Mouse (Mus musculus) limb, embryonic 13.5 days (tissue): ENCODE data around the gene Sfxn5. TPM values are rescaled to one million over a fixed set of nuclear protein-coding genes. Genes with fewer than 3 reads are reported as not detected.

Source experiments
- ATAC-seq: fragments of 200-750 bp; cut with Nextera tagmentation; 2 replicates; pipeline ENCODE4 v1.8.0; 2017; ENCODE audit warnings: low read depth, moderate number of reproducible peaks, moderate TSS enrichment; ENCODE audit not compliant: low FRiP score
- H3K27ac ChIP-seq: fragments of 300-500 bp; sonication (generic); 2 replicates; pipeline ENCODE4 v1.5.1; 2015; ENCODE audit warnings: inconsistent platforms, mild to moderate bottlenecking, moderate library complexity
- H3K27me3 ChIP-seq: fragments of 300-500 bp; sonication (generic); 2 replicates; pipeline ENCODE4 v1.6.1; 2015; ENCODE audit warnings: mild to moderate bottlenecking, inconsistent platforms
- H3K36me3 ChIP-seq: fragments of 300-500 bp; sonication (generic); 2 replicates; pipeline ENCODE4 v1.6.1; 2015; ENCODE audit warnings: inconsistent platforms, mild to moderate bottlenecking, moderate library complexity
- H3K4me1 ChIP-seq: fragments of 300-500 bp; sonication (generic); 2 replicates; pipeline ENCODE4 v1.6.1; 2015; ENCODE audit warnings: inconsistent platforms
- H3K4me2 ChIP-seq: fragments of 300-500 bp; sonication (generic); replicated peaks from 2 replicates; pipeline ENCODE4 v1.6.1; 2015; ENCODE audit warnings: inconsistent platforms, mild to moderate bottlenecking, moderate library complexity
- H3K4me3 ChIP-seq: fragments of 300-500 bp; sonication (generic); 2 replicates; pipeline ENCODE4 v1.5.1; 2015; ENCODE audit warnings: moderate library complexity, mild to moderate bottlenecking, inconsistent platforms
- H3K9ac ChIP-seq: fragments of 300-500 bp; sonication (generic); 2 replicates; pipeline ENCODE4 v1.6.1; 2015; ENCODE audit warnings: mild to moderate bottlenecking, inconsistent platforms
- H3K9me3 ChIP-seq: fragments of 300-500 bp; sonication (generic); 2 replicates; pipeline ENCODE4 v1.6.1; 2016; ENCODE audit warnings: inconsistent platforms
- WGBS: fragments of 180-500 bp; shearing (Covaris S2); methylation state at CpG from one replicate; pipeline ENCODE4 v1.1.7; 2015; 5-methylcytosine and 5-hydroxymethylcytosine counted together
- polyA plus RNA-seq: library from polyadenylated mRNA; unstranded; fragments of >200 nt; fragmentation: Nextera tagmentation; extraction: Ambion mirVana; gene quantifications from 2 replicates; pipeline ENCODE4 v1.2.1, GENCODE M21; 2015

Gene Sfxn5
- polyA plus RNA-seq, 1 experiment from 2014 or later = 10.1 TPM

DNA sequence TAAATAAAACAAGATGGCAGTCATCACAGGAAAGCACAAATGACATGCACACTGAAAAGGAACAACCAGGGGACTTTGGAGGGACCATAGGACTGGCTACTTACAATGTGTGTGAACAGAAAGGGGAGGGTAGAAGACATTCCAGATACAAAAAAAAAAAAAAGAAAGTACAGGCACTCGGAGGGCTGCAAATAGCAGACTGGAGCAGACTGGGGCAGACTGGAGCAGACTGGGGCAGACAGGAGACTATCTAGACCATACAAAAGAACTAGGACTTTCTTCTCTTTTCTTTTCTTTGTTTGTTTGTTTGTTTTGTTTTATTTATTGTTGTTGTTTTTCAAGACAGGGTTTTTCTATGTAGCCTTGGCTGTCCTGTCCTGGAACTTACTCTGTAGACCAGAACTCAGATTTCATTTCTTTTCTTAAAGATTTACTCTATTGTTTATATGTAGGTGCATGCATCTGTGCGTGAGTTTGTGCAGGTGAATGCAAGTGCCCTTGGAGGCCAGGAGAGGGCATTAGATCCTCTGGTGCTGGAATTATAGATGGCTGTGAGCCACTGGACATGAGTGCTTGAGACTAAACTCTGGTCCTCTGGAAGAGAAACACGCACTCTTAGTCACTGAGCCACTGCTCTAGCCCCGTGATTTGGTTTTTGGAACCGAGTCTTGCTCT, 30.1 kb upstream of the Sfxn5 start:
- no peak overlapping the region for H3K4me3 ChIP-seq
- no peak overlapping the region for H3K4me2 ChIP-seq
- no peak overlapping the region for H3K9ac ChIP-seq
- no peaks in the 10 kb centered on the region for H3K9me3 ChIP-seq
- no peaks in the 10 kb centered on the region for H3K36me3 ChIP-seq
- H3K27me3 ChIP-seq = no peaks in the 10 kb centered on the region
- H3K4me1 ChIP-seq = peaks cover 30% of the 10 kb centered on the region
- ATAC-seq = no peak
- no peak overlapping the region for H3K27ac ChIP-seq
- WGBS = 91% methylated on average over 5 of the region's 5 CpGs

DNA sequence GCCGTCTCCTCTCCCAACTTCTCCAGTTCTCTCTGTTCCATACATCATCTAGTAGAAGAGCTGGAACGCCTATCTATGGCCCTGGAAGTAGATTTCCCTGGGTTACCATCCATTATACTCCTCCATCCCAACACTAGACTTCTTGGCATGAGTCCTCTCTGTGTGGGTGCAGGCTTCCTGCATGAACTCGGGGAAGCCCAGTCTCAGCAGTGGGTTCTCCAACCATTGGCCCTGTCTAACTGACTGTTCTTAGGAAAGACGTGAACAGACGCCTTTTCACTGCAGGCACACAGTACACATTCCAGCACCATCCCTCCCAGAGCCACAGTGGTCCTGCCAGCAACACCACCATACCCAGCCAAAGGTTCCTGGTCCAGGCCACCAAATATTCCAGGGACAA, 29.4 kb upstream of the Sfxn5 start:
- no peak for ATAC-seq
- Histone ChIP-seq H3K9ac (no peak overlapping the region), H3K27ac (no peak overlapping the region), H3K9me3 (no peaks in the 10 kb centered on the region), H3K4me3 (no peak overlapping the region), H3K27me3 (no peaks in the 10 kb centered on the region), H3K36me3 (no peaks in the 10 kb centered on the region), H3K4me2 (no peak overlapping the region), H3K4me1 (peaks cover 22% of the 10 kb centered on the region)
- 80% methylated on average over 5 of the region's 5 CpGs for WGBS

DNA sequence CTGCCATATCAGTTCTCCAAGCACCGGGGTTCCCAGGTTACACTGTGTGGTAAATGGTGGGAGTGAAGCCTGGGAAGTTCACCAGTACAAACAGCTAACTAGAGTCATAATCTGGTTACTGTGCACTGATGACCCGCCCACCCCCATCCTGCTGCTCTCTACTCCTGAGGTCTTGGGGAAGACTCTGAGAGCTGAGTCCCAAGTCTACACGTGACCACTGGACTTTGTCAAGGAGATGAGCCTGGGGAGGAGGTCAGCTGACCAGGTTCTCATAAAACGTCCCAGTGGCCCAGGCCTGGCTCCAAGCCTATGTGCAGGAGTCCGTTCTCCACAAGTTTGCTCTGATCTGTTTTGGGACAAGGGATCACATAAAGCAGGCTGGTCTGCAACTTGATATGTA, 27.1 kb upstream of the Sfxn5 start:
- no peak overlapping the region for H3K9ac ChIP-seq
- H3K4me2 ChIP-seq = no peak overlapping the region
- no peak for ATAC-seq
- H3K9me3 ChIP-seq = no peaks in the 10 kb centered on the region
- H3K4me1 ChIP-seq = no peaks in the 10 kb centered on the region
- no peaks in the 10 kb centered on the region for H3K27me3 ChIP-seq
- H3K36me3 ChIP-seq = no peaks in the 10 kb centered on the region
- no peak overlapping the region for H3K27ac ChIP-seq
- 81% methylated on average over 5 of the region's 5 CpGs for WGBS
- H3K4me3 ChIP-seq = no peak overlapping the region

DNA sequence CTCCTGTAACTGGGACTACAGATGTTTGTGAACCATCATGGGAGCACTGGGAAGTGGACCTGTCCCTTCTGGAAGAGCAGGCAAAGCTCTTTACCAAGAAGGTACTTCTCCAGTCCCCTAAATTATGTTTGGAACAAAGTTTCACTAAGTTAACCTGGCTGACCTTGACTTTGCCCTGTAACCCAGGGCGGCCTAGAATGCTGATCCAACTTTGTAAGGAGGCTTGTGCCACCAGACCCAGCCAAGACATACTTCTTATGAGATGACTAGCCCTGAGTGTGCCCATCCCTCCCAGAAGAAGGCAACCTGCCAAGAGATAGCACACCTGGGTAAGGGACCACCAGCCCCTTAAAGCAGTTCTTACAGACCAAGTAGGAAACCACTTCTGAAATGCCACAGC, 25.7 kb upstream of the Sfxn5 start:
- no peak overlapping the region for H3K4me3 ChIP-seq
- no peak overlapping the region for H3K9ac ChIP-seq
- no peak overlapping the region for H3K4me2 ChIP-seq
- no peaks in the 10 kb centered on the region for H3K9me3 ChIP-seq
- H3K36me3 ChIP-seq = no peaks in the 10 kb centered on the region
- no peak for ATAC-seq
- no peaks in the 10 kb centered on the region for H3K4me1 ChIP-seq
- H3K27me3 ChIP-seq = no peaks in the 10 kb centered on the region
- H3K27ac ChIP-seq = no peak overlapping the region
- WGBS = 82% methylated on average over 1 of the region's 1 CpGs

DNA sequence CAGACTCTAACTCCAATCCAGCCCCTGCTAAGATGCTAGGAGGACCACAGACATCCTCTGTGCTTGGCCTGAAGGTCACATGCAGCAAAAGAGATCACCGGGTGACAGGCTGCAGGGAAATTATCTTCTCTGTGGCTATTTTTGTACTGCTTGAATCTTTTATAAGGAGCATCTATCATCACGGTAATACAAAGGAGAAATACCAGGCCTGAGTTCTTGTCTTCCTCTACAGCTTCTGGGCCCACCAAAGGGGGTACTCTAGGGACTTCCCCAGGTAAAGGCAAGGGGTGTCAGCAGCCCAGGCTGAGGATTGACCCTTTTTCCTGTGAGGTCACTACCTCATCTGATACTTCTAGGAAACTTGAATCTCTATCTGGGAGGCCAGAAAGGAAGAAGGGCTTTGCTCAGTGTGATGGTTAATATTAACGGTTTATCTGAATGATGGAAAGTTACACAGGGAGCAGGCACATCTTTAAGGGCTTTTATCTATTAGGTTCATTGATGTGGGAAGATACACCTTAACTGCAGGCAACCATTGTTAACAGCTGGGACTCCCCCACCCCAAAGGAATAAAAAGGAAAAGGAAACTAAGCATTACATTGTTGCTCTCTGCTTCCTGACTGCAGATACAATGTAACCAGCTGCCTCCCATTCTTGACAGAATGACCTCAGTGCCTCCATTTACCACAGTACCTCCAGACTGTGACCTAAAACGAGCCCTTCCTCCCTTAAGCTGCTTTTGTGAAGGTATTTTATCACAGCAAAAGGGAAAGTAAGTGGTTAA, 23.7 kb upstream of the Sfxn5 start:
- Histone ChIP-seq H3K36me3 (no peaks in the 10 kb centered on the region), H3K9me3 (no peaks in the 10 kb centered on the region), H3K4me1 (no peaks in the 10 kb centered on the region), H3K9ac (no peak overlapping the region), H3K4me2 (no peak overlapping the region), H3K4me3 (no peak overlapping the region), H3K27ac (no peak overlapping the region), H3K27me3 (no peaks in the 10 kb centered on the region)
- WGBS = 69% methylated on average over 4 of the region's 4 CpGs
- no peak for ATAC-seq

DNA sequence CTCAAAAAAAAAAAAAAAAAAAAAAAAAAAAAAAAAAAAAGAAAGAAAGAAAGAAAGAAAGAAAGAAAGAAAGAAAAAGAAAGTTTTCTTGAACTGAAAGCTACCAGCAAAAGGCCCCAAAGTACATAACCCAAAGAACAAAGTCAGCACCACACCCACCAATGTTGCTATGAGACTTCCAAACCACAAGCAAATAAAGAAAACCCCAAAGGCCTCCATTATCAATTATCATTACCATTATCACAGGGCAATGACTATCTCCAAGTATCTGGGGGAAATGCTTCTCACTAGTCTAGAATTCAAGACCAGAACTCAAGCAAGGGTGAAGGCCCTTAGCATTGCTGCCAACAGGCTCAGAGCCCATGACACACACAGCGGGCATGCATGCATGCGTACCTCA, 22.5 kb upstream of the Sfxn5 start:
- Histone ChIP-seq H3K4me3 (no peak overlapping the region), H3K36me3 (no peaks in the 10 kb centered on the region), H3K9me3 (no peaks in the 10 kb centered on the region), H3K9ac (no peak overlapping the region), H3K27ac (no peak overlapping the region), H3K27me3 (no peaks in the 10 kb centered on the region), H3K4me1 (no peaks in the 10 kb centered on the region), H3K4me2 (no peak overlapping the region)
- WGBS = 94% methylated on average over 2 of the region's 2 CpGs
- ATAC-seq = no peak

DNA sequence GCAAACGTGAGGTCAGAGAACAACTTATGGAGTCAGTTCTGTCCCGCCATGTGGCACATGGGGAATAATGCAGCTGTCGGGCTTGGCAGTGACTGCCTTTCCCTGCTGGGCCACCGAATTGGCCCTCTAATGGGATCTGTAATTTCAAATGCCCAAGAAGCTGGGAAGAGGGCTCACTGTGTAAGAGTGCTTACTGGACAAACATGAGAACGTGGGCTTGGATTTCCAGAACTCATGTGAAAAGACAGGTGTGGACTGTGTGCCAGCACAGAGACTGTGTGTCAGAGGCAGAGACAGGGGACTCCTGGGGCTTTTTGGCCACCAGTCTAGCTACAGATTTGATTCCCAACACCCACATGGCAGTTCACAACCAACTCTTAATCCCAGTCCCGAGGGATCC, 21.5 kb upstream of the Sfxn5 start:
- no peak for ATAC-seq
- Histone ChIP-seq H3K9ac (no peak overlapping the region), H3K4me3 (no peak overlapping the region), H3K27ac (no peak overlapping the region), H3K36me3 (no peaks in the 10 kb centered on the region), H3K4me2 (no peak overlapping the region), H3K27me3 (no peaks in the 10 kb centered on the region), H3K9me3 (no peaks in the 10 kb centered on the region), H3K4me1 (no peaks in the 10 kb centered on the region)
- WGBS = 65% methylated on average over 6 of the region's 6 CpGs

DNA sequence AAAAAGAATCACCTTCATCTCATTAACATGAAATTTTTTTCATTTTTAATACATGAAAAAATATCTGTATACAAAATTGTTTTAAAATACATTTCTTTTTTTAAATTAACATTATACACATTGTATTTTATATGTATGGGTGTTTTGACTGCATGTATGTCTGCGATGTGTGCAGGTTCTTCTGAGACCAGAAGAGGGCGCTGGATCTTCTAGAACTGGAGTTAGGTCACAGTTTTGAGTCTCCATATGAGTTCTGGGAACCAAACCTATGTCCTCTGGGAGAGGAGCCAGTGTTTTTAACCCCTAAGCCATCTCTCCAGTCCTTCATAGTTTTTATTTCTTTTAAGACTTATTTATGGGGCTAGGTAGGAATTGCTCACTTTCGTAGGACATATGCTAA, 20.5 kb upstream of the Sfxn5 start:
- Histone ChIP-seq H3K4me2 (no peak overlapping the region), H3K4me1 (no peaks in the 10 kb centered on the region), H3K9ac (no peak overlapping the region), H3K27me3 (no peaks in the 10 kb centered on the region), H3K27ac (no peak overlapping the region), H3K4me3 (no peak overlapping the region), H3K9me3 (no peaks in the 10 kb centered on the region), H3K36me3 (no peaks in the 10 kb centered on the region)
- ATAC-seq = no peak
- WGBS = 61% methylated on average over 3 of the region's 3 CpGs

DNA sequence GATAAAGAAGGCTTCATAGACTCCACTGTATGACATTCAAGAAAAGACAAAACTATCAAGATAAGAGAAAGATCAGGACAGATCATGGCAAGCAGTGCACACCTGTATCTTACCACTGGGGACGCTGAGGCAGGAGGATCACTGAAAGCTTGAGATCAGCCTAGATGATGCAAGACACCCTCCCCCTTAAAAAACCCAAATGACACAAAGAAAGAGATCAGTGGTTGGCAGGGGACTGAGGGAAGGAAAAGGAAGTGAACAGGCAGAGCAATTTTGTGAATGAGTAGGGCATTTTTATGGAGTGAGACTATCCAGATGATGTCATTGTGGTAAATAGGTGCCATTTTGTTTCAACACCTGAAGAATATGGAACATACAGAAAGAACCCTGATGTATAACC, 16.9 kb upstream of the Sfxn5 start:
- no peak overlapping the region for H3K4me3 ChIP-seq
- ATAC-seq = no peak
- H3K4me1 ChIP-seq = no peaks in the 10 kb centered on the region
- H3K27me3 ChIP-seq = no peaks in the 10 kb centered on the region
- no peak overlapping the region for H3K9ac ChIP-seq
- 97% methylated on average over 1 of the region's 1 CpGs for WGBS
- no peaks in the 10 kb centered on the region for H3K9me3 ChIP-seq
- no peak overlapping the region for H3K27ac ChIP-seq
- peaks cover 15% of the 10 kb centered on the region for H3K36me3 ChIP-seq
- H3K4me2 ChIP-seq = no peak overlapping the region

DNA sequence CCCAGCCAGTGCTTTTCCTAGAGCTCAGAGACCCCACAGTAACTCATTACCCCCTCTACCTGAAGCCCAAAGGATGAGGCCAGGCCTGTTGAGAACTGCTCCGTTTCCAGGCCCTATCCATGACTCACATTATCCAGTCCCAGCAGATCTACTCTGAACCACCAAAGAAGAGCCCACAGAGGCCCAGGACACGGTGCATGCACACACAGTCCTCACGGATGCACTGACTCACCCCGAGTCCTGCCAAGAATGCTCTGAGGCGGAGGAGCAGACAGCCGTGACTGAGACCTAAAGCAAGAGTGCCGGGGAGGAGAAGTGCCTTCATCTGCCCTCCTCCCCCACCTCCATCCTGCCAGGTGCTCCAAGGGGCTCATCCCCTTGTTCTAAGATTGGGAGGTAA, 16.0 kb upstream of the Sfxn5 start:
- no peak for ATAC-seq
- 77% methylated on average over 7 of the region's 7 CpGs for WGBS
- no peak overlapping the region for H3K9ac ChIP-seq
- H3K36me3 ChIP-seq = peaks cover 19% of the 10 kb centered on the region
- no peak overlapping the region for H3K27ac ChIP-seq
- no peaks in the 10 kb centered on the region for H3K27me3 ChIP-seq
- no peaks in the 10 kb centered on the region for H3K4me1 ChIP-seq
- H3K9me3 ChIP-seq = no peaks in the 10 kb centered on the region
- H3K4me3 ChIP-seq = no peak overlapping the region
- H3K4me2 ChIP-seq = no peak overlapping the region

DNA sequence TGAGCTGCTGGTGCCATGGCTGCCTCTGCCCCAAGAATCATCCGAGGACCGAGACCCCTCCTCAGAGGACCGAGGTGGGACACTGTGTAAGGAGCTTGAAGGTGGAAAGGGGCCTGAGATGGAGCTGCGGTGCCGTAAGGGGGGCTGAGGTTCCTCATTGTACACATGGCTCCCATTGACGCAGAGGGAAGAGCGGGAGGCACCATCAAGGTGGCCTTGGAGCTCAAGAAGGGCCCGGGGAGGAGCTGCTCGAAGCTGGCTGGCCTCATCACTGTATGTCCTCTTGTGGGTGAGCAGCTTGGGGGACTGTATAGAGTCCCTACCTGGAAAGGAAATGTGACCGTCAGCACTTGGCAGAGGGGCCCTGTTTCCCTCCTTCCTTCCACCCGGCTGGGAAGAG, 14.9 kb upstream of the Sfxn5 start:
- no peak overlapping the region for H3K27ac ChIP-seq
- no peak overlapping the region for H3K4me2 ChIP-seq
- H3K4me3 ChIP-seq = no peak overlapping the region
- peaks cover 20% of the 10 kb centered on the region for H3K36me3 ChIP-seq
- no peak for ATAC-seq
- WGBS = 90% methylated on average over 11 of the region's 11 CpGs
- H3K9me3 ChIP-seq = no peaks in the 10 kb centered on the region
- no peaks in the 10 kb centered on the region for H3K4me1 ChIP-seq
- H3K9ac ChIP-seq = peak overlapping the region; percentile 31; the same call in 1 of the 2 replicates
- peaks cover 2% of the 10 kb centered on the region; the same call in 1 of the 2 replicates for H3K27me3 ChIP-seq

DNA sequence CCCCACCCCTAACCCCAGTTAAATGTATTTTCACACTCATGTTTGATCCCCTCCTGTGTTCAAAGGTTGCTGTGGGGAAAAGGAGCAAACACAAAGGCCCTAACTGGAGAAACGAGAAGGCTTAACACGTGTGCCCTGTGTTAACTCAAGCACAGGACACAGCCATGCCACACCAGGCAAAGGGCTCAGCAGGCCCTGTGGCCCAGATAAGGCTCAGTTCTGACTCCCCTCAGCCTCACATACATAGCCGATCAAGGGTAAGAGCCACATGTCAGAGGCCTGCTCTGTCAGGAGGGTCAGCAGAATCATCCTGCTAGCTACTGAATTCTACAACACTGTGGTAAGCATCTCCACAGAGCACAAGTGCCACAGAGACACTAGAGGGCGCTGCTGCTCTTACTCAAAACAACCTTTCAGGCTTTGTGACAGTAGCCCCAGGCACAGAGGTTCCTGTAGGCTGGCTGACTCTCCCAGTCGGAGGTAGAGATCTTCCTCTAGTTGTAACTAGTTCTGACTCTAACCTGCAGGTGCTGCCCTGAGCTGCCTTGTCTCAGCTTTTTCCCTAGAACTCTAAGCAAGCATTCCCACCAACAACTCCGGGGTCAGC, 12.9 kb upstream of the Sfxn5 start:
- Histone ChIP-seq H3K9me3 (no peaks in the 10 kb centered on the region), H3K27me3 (peaks cover 21% of the 10 kb centered on the region; the same call in 1 of the 2 replicates), H3K36me3 (peaks cover 34% of the 10 kb centered on the region), H3K4me2 (no peak overlapping the region), H3K9ac (no peak overlapping the region), H3K4me3 (no peak overlapping the region), H3K4me1 (no peaks in the 10 kb centered on the region), H3K27ac (no peak overlapping the region)
- ATAC-seq = peak; percentile 75; the same call in 1 of the 2 replicates
- WGBS = 39% methylated on average over 6 of the region's 6 CpGs
